Mouse (Mus musculus) stomach, embryonic 14.5 days (tissue): ENCODE results near the gene Rab5b. TPM values are rescaled to one million over a fixed set of nuclear protein-coding genes. Genes with fewer than 3 reads are reported as not detected.
"Not testable (repeated sequence)": the region's sequence is repeated elsewhere in the genome, so short reads cannot be mapped to it uniquely, and the experiment has no call there.

Experiments used
- ATAC-seq: fragments of 200-750 bp; cut with Nextera tagmentation; 2 replicates; pipeline ENCODE4 v1.8.0; 2017; ENCODE audit warnings: low read depth, moderate TSS enrichment; ENCODE audit not compliant: insufficient number of reproducible peaks, insufficient read depth, low FRiP score
- H3K27ac ChIP-seq: fragments of 300-500 bp; sonication (generic); 2 replicates; pipeline ENCODE4 v1.5.1; 2014; ENCODE audit warnings: mild to moderate bottlenecking, low read length, moderate library complexity, mixed read lengths
- H3K27me3 ChIP-seq: fragments of 300-500 bp; sonication (generic); 2 replicates; pipeline ENCODE4 v1.6.1; 2014; ENCODE audit warnings: low read length, control low read depth, mixed read lengths; ENCODE audit not compliant: control insufficient read depth, insufficient read depth
- H3K36me3 ChIP-seq: fragments of 300-500 bp; sonication (generic); 2 replicates; pipeline ENCODE4 v1.6.1; 2014; ENCODE audit warnings: mild to moderate bottlenecking, control low read depth, low read length, moderate library complexity, mixed read lengths; ENCODE audit not compliant: control insufficient read depth, insufficient read depth
- H3K4me1 ChIP-seq: fragments of 300-500 bp; sonication (generic); 2 replicates; pipeline ENCODE4 v1.6.1; 2014; ENCODE audit warnings: low read length, control low read depth, mixed read lengths; ENCODE audit not compliant: control insufficient read depth, insufficient read depth
- H3K4me2 ChIP-seq: fragments of 300-500 bp; sonication (generic); replicated peaks from 2 replicates; pipeline ENCODE4 v1.6.1; 2014; ENCODE audit warnings: low read depth, low read length, control low read depth
- H3K4me3 ChIP-seq: fragments of 300-500 bp; sonication (generic); 2 replicates; pipeline ENCODE4 v1.5.1; 2014; ENCODE audit warnings: low read depth, low read length, control low read depth
- H3K9ac ChIP-seq: fragments of 300-500 bp; sonication (generic); replicated peaks from 2 replicates; pipeline ENCODE4 v1.6.1; 2014; ENCODE audit warnings: low read depth, mild to moderate bottlenecking, control low read depth, low read length, moderate library complexity, mixed read lengths
- H3K9me3 ChIP-seq: fragments of 300-500 bp; sonication (generic); 2 replicates; pipeline ENCODE4 v1.6.1; 2016; ENCODE audit warnings: low read depth, low read length, control low read depth; ENCODE audit not compliant: control insufficient read depth
- WGBS: fragments of 180-500 bp; shearing (Covaris S2); extraction: QIAGEN DNeasy Blood & Tissue Kit; methylation state at CpG from one replicate; pipeline ENCODE4 v1.1.7; 2014; 5-methylcytosine and 5-hydroxymethylcytosine counted together
- polyA plus RNA-seq: library from polyadenylated mRNA; unstranded; fragments of >200 nt; fragmentation: Nextera tagmentation; extraction: Ambion mirVana; gene quantifications from 2 replicates; pipeline ENCODE4 v1.2.1, GENCODE M21; 2014

Gene Rab5b
- polyA plus RNA-seq, 1 experiment from 2014 or later = 65.9 TPM

DNA sequence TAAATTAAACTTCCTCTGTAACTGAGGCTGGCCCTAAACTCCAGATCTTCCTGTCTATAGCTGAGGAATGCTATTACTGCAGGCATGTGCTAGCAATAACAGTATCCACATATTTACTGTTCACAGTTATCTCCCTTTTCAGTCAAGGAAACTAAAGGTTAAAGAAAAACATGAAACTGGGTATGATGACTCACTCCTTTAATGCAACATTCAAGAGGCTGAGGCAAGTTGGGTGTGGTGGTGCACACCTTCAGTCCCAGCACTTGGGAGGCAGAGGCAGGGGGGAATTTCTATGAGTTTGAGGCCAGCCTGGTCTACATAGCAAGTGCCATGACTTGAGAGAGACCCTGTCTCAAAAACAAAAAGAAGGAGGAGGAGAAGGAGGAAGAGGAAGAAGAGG, 35.9 kb upstream of the Rab5b start:
- no peaks in the 10 kb centered on the region for H3K4me1 ChIP-seq
- no peak overlapping the region for H3K4me2 ChIP-seq
- H3K36me3 ChIP-seq = peaks cover 3% of the 10 kb centered on the region; the same call in 1 of the 2 replicates
- no peak for ATAC-seq
- no peaks in the 10 kb centered on the region for H3K27me3 ChIP-seq
- H3K4me3 ChIP-seq = no peak overlapping the region
- H3K27ac ChIP-seq = no peak overlapping the region
- no peaks in the 10 kb centered on the region for H3K9me3 ChIP-seq
- no peak overlapping the region for H3K9ac ChIP-seq

- WGBS = 19% methylated on average over 10 of the region's 10 CpGs
Measured at GRCm38 (mm10) chr10:128731002-128731433, 35.0 kb upstream of the Rab5b start.

DNA sequence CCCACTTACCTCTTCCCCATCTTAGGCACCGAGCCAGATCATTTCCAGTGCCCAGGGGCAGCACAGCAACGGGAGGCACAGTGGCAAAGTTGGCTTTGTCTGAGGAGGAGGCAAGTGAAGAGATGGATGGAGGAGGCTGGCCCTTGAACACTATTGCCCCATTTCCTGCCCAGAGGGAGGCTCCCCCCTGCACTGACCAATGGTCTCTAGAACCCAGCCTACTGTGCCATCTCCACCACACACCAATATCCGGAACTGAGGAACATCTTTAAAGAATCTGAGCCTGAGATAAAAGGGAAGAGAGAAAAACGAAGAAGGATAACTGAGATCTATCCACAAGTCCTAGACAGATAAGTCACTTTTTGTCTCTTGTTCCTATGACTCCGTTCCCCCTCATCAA, 32.0 kb upstream of the Rab5b start:
- no peak for ATAC-seq
- no peak overlapping the region for H3K4me2 ChIP-seq
- no peaks in the 10 kb centered on the region for H3K27me3 ChIP-seq
- H3K4me1 ChIP-seq = no peaks in the 10 kb centered on the region
- H3K4me3 ChIP-seq = no peak overlapping the region
- no peaks in the 10 kb centered on the region for H3K9me3 ChIP-seq
- H3K9ac ChIP-seq = no peak overlapping the region
- peaks cover 3% of the 10 kb centered on the region; the same call in 1 of the 2 replicates for H3K36me3 ChIP-seq
- H3K27ac ChIP-seq = no peak overlapping the region
- WGBS = 85% methylated on average over 5 of the region's 5 CpGs

More at GRCm38 (mm10) chr10:128731002-128731433, 35.0 kb upstream of the Rab5b start:
- Histone ChIP-seq H3K27ac (no peak overlapping the region), H3K27me3 (no peaks in the 10 kb centered on the region), H3K4me1 (no peaks in the 10 kb centered on the region), H3K36me3 (peaks cover 3% of the 10 kb centered on the region; the same call in 1 of the 2 replicates), H3K9me3 (no peaks in the 10 kb centered on the region), H3K4me2 (no peak overlapping the region), H3K4me3 (no peak overlapping the region), H3K9ac (no peak overlapping the region)
- ATAC-seq = no peak

GRCm38 (mm10) chr10:128725466-128725865, 29.4 kb upstream of the Rab5b start:
- not testable (repeated sequence) for H3K4me1 ChIP-seq, ATAC-seq, H3K36me3 ChIP-seq, H3K27ac ChIP-seq, H3K4me3 ChIP-seq, H3K9ac ChIP-seq, H3K27me3 ChIP-seq, H3K9me3 ChIP-seq, H3K4me2 ChIP-seq
- 90% methylated on average over 3 of the region's 4 CpGs for WGBS

GRCm38 (mm10) chr10:128715559-128716537, 19.8 kb upstream of the Rab5b start:
- H3K27ac ChIP-seq = no peak overlapping the region
- no peak overlapping the region for H3K9ac ChIP-seq
- H3K4me1 ChIP-seq = no peaks in the 10 kb centered on the region
- no peaks in the 10 kb centered on the region for H3K9me3 ChIP-seq
- ATAC-seq = no peak
- no peak overlapping the region for H3K4me3 ChIP-seq
- WGBS = 87% methylated on average over 19 of the region's 19 CpGs
- H3K36me3 ChIP-seq = no peaks in the 10 kb centered on the region
- H3K4me2 ChIP-seq = no peak overlapping the region
- no peaks in the 10 kb centered on the region for H3K27me3 ChIP-seq

DNA sequence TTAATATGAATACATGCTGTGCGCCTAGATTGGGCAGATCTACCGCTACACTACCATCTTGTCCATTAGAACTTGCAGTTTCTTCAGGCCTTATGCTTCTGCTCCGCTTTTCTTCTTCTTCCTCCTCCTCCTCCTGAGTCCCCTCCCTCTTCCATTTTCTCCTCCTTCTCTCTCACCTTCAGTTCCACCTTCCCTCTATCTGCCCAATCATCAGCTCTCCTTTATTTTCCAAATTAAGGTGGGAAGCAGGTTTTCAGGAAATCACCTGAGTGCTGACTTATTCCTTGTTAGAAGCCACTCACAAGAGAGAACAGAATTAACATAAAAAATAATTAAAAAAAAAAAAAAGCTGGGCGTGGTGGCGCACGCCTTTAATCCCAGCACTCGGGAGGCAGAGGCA, 15.3 kb upstream of the Rab5b start:
- not testable (repeated sequence) for H3K9me3 ChIP-seq, H3K36me3 ChIP-seq, H3K4me3 ChIP-seq, H3K27me3 ChIP-seq, H3K9ac ChIP-seq, H3K27ac ChIP-seq, ATAC-seq, H3K4me1 ChIP-seq, H3K4me2 ChIP-seq
- 93% methylated on average over 7 of the region's 7 CpGs for WGBS

DNA sequence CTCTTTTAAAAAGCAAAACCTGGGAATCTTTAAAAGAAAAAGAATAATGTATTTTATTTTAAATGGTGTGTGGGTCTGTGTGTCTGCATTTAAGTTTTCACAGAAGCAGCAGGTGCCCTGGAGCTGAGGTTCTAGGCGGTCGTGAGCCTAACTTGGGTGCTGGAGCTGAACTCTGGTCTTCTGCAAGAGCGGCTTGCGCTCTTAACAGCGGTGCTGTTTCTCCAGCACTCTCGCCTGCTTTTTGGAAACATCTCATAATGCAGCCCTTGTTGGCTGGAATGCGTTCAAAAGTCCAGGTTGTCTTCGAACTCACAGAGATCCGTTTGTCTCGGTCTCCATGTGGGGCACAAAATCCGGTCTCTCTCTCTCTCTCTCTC, 9.2 kb upstream of the Rab5b start:
- WGBS = 8% methylated on average over 11 of the region's 11 CpGs
- no peak; the same call in 1 of the 2 replicates for ATAC-seq

GRCm38 (mm10) chr10:128704491-128705316, 8.6 kb upstream of the Rab5b start, which contains the start of gene Cdk2:
Gene Cdk2 (minus strand): TSS chr10:128705031.
- Histone ChIP-seq H3K36me3 (peaks cover 24% of the 10 kb centered on the region), H3K27me3 (no peaks in the 10 kb centered on the region), H3K9ac (peak within 1 kb of the TSS; percentile 70), H3K4me3 (peak within 1 kb of the TSS; percentile 64), H3K4me2 (peak within 1 kb of the TSS; percentile 63), H3K27ac (peak within 1 kb of the TSS; percentile 92), H3K4me1 (peaks cover 12% of the 10 kb centered on the region; the same call in 1 of the 2 replicates), H3K9me3 (no peaks in the 10 kb centered on the region)
- under 1% methylated on average over 61 of the region's 62 CpGs for WGBS
- ATAC-seq = peak; percentile 93

More for the DNA sequence above, 9.2 kb upstream of the Rab5b start:
- Histone ChIP-seq H3K9me3 (no peaks in the 10 kb centered on the region), H3K4me2 (peak overlapping the region; percentile 63), H3K4me1 (peaks cover 12% of the 10 kb centered on the region; the same call in 1 of the 2 replicates), H3K27ac (peak overlapping the region; percentile 34; the same call in 1 of the 2 replicates), H3K27me3 (no peaks in the 10 kb centered on the region), H3K9ac (peak overlapping the region; percentile 7), H3K36me3 (peaks cover 22% of the 10 kb centered on the region), H3K4me3 (peak overlapping the region; percentile 64)
